Mouse (Mus musculus): ENCODE data around the gene Alk. TPM values are rescaled to one million over a fixed set of nuclear protein-coding genes. Genes with fewer than 3 reads are reported as not detected.
A peak's percentile ranks its signal among the peaks of the same experiment; 100 is the strongest.

The Alk gene
- polyA plus RNA-seq, 1 experiment from 2014 or later: 0.11 TPM

- H3K4me1 ChIP-seq (replicated peaks; ENCODE audit: insufficient read depth, low read length): no peaks in the 10 kb centered on the region
- no peaks in the 10 kb centered on the region for H3K27me3 ChIP-seq (ENCODE audit: insufficient read depth, low read length)
- DNase-seq (ENCODE audit: low spot score): no peak
- no peak overlapping the region for H3K4me3 ChIP-seq (replicated peaks; ENCODE audit: low read depth, low read length)
- H3K36me3 ChIP-seq (ENCODE audit: insufficient read depth, low read length): no peaks in the 10 kb centered on the region
- no peak for TF ChIP-seq CTCF (IDR thresholded peaks at IDR 0.05; ENCODE audit: low read depth)
- H3K27ac ChIP-seq: no peak overlapping the region
- ATAC-seq (replicated peaks; ENCODE audit: low FRiP score, low read depth): no peak
- no peak overlapping the region for H3K4me2 ChIP-seq (ENCODE audit: low read length)
- H3K9ac ChIP-seq (ENCODE audit: low read depth, low read length): no peak overlapping the region
- H3K9me3 ChIP-seq (replicated peaks; ENCODE audit: low read length): no peaks in the 10 kb centered on the region
- 64% methylated on average over 3 of the region's 3 CpGs for WGBS
Measured at GRCm38 (mm10) chr17:71914541-71914940, 689.9 kb downstream of the Alk start.

GRCm38 (mm10) chr17:71913188-71913587 lies 691.2 kb downstream of the Alk start:
- ATAC-seq (replicated peaks; ENCODE audit: low FRiP score, low read depth): no peak
- DNase-seq (ENCODE audit: low spot score): no peak

DNA sequence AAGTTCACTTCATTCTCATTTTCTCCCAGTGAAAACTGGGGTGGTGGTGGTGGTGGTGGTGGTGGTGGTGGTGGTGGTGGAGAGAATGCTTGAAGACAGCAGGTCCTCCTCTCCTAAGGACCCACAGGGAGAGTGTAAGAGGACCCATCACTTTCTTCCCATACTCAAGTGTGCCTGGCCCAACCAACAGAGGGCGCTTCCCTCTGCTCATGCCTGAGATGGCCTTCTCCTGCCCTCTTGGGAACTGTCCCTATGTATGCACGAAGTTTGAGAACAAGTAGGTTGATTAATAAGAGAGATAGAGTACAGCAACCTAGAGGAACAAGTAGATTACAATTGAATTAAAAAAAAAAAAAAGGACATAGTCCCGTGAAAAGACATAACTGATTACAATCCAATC lies 695.3 kb downstream of the Alk start:
- Histone ChIP-seq H3K27me3 (ENCODE audit: insufficient read depth, low read length) (no peaks in the 10 kb centered on the region), H3K9me3 (replicated peaks; ENCODE audit: low read length) (no peaks in the 10 kb centered on the region), H3K4me3 (replicated peaks; ENCODE audit: low read depth, low read length) (no peak overlapping the region), H3K9ac (ENCODE audit: low read depth, low read length) (no peak overlapping the region), H3K36me3 (ENCODE audit: insufficient read depth, low read length) (no peaks in the 10 kb centered on the region), H3K27ac (no peak overlapping the region), H3K4me1 (replicated peaks; ENCODE audit: insufficient read depth, low read length) (no peaks in the 10 kb centered on the region), H3K4me2 (ENCODE audit: low read length) (no peak overlapping the region)
- TF ChIP-seq CTCF (IDR thresholded peaks at IDR 0.05; ENCODE audit: low read depth): peak; percentile 63
- DNase-seq (ENCODE audit: low spot score): peak; percentile 15
- WGBS: 41% methylated on average over 3 of the region's 3 CpGs
- ATAC-seq (replicated peaks; ENCODE audit: low FRiP score, low read depth): no peak

More at GRCm38 (mm10) chr17:71913188-71913587, 691.2 kb downstream of the Alk start:
- no peaks in the 10 kb centered on the region for H3K36me3 ChIP-seq (ENCODE audit: insufficient read depth, low read length)
- TF ChIP-seq CTCF (IDR thresholded peaks at IDR 0.05; ENCODE audit: low read depth): no peak
- H3K9me3 ChIP-seq (replicated peaks; ENCODE audit: low read length): no peaks in the 10 kb centered on the region
- no peak overlapping the region for H3K4me3 ChIP-seq (replicated peaks; ENCODE audit: low read depth, low read length)
- H3K4me1 ChIP-seq (replicated peaks; ENCODE audit: insufficient read depth, low read length): no peaks in the 10 kb centered on the region
- H3K9ac ChIP-seq (ENCODE audit: low read depth, low read length): no peak overlapping the region
- H3K4me2 ChIP-seq (ENCODE audit: low read length): no peak overlapping the region
- WGBS: 36% methylated on average over 3 of the region's 3 CpGs
- no peaks in the 10 kb centered on the region for H3K27me3 ChIP-seq (ENCODE audit: insufficient read depth, low read length)
- H3K27ac ChIP-seq: no peak overlapping the region

DNA sequence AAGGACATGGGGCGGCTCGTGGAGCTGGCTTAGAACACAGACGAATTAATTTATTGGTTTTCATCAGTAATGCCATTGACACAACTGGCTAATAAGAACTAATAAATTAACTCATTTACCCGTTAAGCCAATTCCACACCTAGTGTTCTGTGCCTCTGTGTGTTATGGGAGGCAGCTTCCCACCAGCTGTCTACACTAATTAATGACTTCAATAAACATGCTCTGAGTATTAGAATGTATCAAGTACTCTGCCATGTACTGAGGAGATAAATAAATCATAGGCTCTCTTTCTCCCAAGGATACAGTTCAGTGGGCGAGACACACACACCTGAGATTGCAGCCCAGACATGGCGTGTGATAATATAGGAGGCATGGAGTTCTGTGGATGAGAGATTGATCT lies 723.1 kb downstream of the Alk start:
- DNase-seq (ENCODE audit: low spot score) (peak; percentile 30), ATAC-seq (replicated peaks; ENCODE audit: low FRiP score, low read depth) (no peak)
- no peak overlapping the region for H3K27ac ChIP-seq
- TF ChIP-seq CTCF (IDR thresholded peaks at IDR 0.05; ENCODE audit: low read depth): no peak
- no peak overlapping the region for H3K9ac ChIP-seq (ENCODE audit: low read depth, low read length)
- H3K4me1 ChIP-seq (replicated peaks; ENCODE audit: insufficient read depth, low read length): no peaks in the 10 kb centered on the region
- no peak overlapping the region for H3K4me2 ChIP-seq (ENCODE audit: low read length)
- H3K9me3 ChIP-seq (replicated peaks; ENCODE audit: low read length): no peaks in the 10 kb centered on the region
- 46% methylated on average over 6 of the region's 6 CpGs for WGBS
- H3K4me3 ChIP-seq (replicated peaks; ENCODE audit: low read depth, low read length): no peak overlapping the region
- H3K36me3 ChIP-seq (ENCODE audit: insufficient read depth, low read length): no peaks in the 10 kb centered on the region
- H3K27me3 ChIP-seq (ENCODE audit: insufficient read depth, low read length): no peaks in the 10 kb centered on the region

- WGBS: 74% methylated on average over 7 of the region's 7 CpGs
Measured at GRCm38 (mm10) chr17:71875492-71875891, 728.9 kb downstream of the Alk start.

DNA sequence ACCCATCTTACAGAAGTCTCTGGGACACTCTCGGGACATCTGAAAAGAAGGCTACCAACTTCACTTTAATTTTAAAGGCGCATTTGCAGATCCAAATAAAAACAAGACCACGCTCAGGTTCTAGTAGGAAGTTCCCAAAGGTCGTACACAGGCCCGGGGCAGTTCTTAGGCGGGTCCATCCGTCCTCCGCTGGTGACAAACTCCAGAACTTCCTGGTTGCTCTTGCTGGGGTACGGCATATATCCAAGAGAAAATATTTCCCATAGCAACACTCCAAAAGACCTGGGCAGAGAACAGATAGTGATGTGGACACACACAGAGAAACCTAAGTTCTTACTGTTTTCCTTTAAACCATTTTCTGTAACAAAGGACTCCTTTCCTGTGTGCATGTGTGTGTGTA lies 729.6 kb downstream of the Alk start:
- Histone ChIP-seq H3K27me3 (ENCODE audit: insufficient read depth, low read length) (no peaks in the 10 kb centered on the region), H3K36me3 (ENCODE audit: insufficient read depth, low read length) (no peaks in the 10 kb centered on the region), H3K4me3 (replicated peaks; ENCODE audit: low read depth, low read length) (no peak overlapping the region), H3K27ac (no peak overlapping the region), H3K4me1 (replicated peaks; ENCODE audit: insufficient read depth, low read length) (no peaks in the 10 kb centered on the region), H3K4me2 (ENCODE audit: low read length) (no peak overlapping the region), H3K9me3 (replicated peaks; ENCODE audit: low read length) (no peaks in the 10 kb centered on the region), H3K9ac (ENCODE audit: low read depth, low read length) (no peak overlapping the region)
- TF ChIP-seq CTCF (IDR thresholded peaks at IDR 0.05; ENCODE audit: low read depth): no peak
- DNase-seq (ENCODE audit: low spot score) (no peak), ATAC-seq (replicated peaks; ENCODE audit: low FRiP score, low read depth) (no peak)
- WGBS: 81% methylated on average over 9 of the region's 9 CpGs

More at GRCm38 (mm10) chr17:71875492-71875891, 728.9 kb downstream of the Alk start:
- Histone ChIP-seq H3K4me3 (replicated peaks; ENCODE audit: low read depth, low read length) (no peak overlapping the region), H3K27ac (no peak overlapping the region), H3K9ac (ENCODE audit: low read depth, low read length) (no peak overlapping the region), H3K4me2 (ENCODE audit: low read length) (no peak overlapping the region), H3K4me1 (replicated peaks; ENCODE audit: insufficient read depth, low read length) (no peaks in the 10 kb centered on the region), H3K27me3 (ENCODE audit: insufficient read depth, low read length) (no peaks in the 10 kb centered on the region), H3K9me3 (replicated peaks; ENCODE audit: low read length) (no peaks in the 10 kb centered on the region), H3K36me3 (ENCODE audit: insufficient read depth, low read length) (no peaks in the 10 kb centered on the region)
- DNase-seq (ENCODE audit: low spot score) (no peak), ATAC-seq (replicated peaks; ENCODE audit: low FRiP score, low read depth) (no peak)
- TF ChIP-seq CTCF (IDR thresholded peaks at IDR 0.05; ENCODE audit: low read depth): no peak

DNA sequence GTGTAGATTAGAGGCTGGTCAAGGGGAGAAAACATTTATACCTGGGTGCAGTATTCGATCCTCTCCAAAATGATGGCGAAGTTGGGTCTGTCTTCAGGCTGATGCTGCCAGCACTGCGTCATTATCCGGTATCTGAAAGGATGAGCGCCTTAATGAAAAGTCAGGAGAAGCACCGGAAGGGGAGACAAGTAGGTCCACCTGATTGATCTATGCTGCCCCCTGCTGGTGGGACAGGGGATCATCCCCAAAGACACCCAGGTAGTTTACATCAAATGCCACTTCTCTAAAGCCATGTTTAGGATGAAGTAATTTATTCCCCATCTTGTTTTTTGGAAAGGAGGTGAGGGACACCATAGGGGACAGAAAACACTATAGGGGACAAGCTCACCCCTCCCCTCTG lies 730.4 kb downstream of the Alk start:
- Histone ChIP-seq H3K4me1 (replicated peaks; ENCODE audit: insufficient read depth, low read length) (no peaks in the 10 kb centered on the region), H3K9ac (ENCODE audit: low read depth, low read length) (no peak overlapping the region), H3K27ac (no peak overlapping the region), H3K4me2 (ENCODE audit: low read length) (no peak overlapping the region), H3K9me3 (replicated peaks; ENCODE audit: low read length) (no peaks in the 10 kb centered on the region), H3K27me3 (ENCODE audit: insufficient read depth, low read length) (no peaks in the 10 kb centered on the region), H3K4me3 (replicated peaks; ENCODE audit: low read depth, low read length) (no peak overlapping the region), H3K36me3 (ENCODE audit: insufficient read depth, low read length) (no peaks in the 10 kb centered on the region)
- DNase-seq (ENCODE audit: low spot score) (peak; percentile 75), ATAC-seq (replicated peaks; ENCODE audit: low FRiP score, low read depth) (no peak)
- peak; percentile 88 for TF ChIP-seq CTCF (IDR thresholded peaks at IDR 0.05; ENCODE audit: low read depth)
- 50% methylated on average over 6 of the region's 6 CpGs for WGBS

Measured in kidney, postnatal 0 days (tissue).